Mouse (Mus musculus) bone marrow macrophage, adult 2 months (primary cell): Measurements from ENCODE around the gene Rad18. TPM values are rescaled to one million over a fixed set of nuclear protein-coding genes. Genes with fewer than 3 reads are reported as not detected.

Source experiments
- H3K27ac ChIP-seq: 2 replicates; pipeline ENCODE4 v1.5.1; 2012; ENCODE audit warnings: low read depth, low read length; ENCODE audit not compliant: insufficient read depth
- H3K4me1 ChIP-seq: 2 replicates; pipeline ENCODE4 v1.6.1; 2012; ENCODE audit warnings: low read length; ENCODE audit not compliant: control insufficient read depth, insufficient read depth
- H3K4me3 ChIP-seq: 2 replicates; pipeline ENCODE4 v1.5.1; 2012; ENCODE audit warnings: mild to moderate bottlenecking, low read length, moderate library complexity; ENCODE audit not compliant: insufficient read depth
- CTCF ChIP-seq: IDR thresholded peaks from 2 replicates; pipeline ENCODE4 v1.5.1; 2012; ENCODE audit warnings: low read depth, mild to moderate bottlenecking, low read length, moderate library complexity
- POLR2A ChIP-seq: IDR thresholded peaks from 2 replicates; pipeline ENCODE4 v1.6.1; 2012; ENCODE audit warnings: mild to moderate bottlenecking, low read depth, low read length, borderline replicate concordance
- polyA plus RNA-seq: library from polyadenylated mRNA; stranded (reverse); fragments of >200 nt; gene quantifications from 2 replicates; pipeline ENCODE4 v1.2.4, GENCODE M21; 2012; ENCODE audit not compliant: missing spikeins, insufficient read depth, insufficient read length

The Rad18 gene
- polyA plus RNA-seq, 1 experiment, result 14.8 TPM

DNA sequence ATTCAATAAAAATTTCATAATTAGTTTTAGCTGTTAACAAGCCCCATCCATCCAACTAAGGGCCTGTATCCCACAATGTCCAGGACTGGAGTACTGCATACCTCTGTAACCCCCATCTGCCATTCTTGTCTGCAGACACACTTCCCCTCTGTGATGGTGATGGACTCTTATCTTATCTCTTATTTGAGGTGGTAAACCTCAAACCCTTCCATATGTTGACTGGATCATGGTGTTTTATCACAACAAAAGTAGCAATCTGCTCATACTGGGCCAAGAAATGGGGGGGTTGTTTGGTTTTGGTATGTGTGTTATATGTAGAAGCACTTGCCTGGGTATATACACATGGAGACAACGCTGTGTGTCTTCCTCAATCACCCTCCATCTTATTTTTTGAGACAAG, 5.0 kb downstream of the Rad18 start:
- Histone ChIP-seq H3K27ac (no peak overlapping the region), H3K4me3 (no peak overlapping the region), H3K4me1 (peaks cover 7% of the 10 kb centered on the region)
- TF ChIP-seq POLR2A, result no peak
- no peak for TF ChIP-seq CTCF

DNA sequence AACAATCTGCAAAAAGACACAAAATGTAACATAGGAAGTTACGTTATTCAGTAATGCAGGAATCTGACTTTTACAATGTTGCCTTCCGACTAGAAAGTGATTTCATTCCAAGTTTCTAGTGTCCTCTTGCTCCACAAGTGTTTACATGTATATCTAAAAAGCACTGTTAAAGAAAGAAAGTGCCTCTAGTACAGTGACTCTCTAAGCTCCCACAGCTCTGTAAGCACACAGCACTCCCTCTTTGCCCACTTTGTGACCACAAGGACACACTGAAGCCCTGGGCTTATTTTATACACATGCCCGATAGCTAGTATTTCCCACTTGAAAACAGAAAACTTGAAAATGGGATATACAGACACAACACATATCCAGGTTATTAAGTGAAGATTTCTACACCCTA, 8.5 kb downstream of the Rad18 start:
- Histone ChIP-seq H3K27ac (no peak overlapping the region), H3K4me3 (no peak overlapping the region), H3K4me1 (peaks cover 16% of the 10 kb centered on the region)
- TF ChIP-seq POLR2A (no peak), CTCF (no peak)

DNA sequence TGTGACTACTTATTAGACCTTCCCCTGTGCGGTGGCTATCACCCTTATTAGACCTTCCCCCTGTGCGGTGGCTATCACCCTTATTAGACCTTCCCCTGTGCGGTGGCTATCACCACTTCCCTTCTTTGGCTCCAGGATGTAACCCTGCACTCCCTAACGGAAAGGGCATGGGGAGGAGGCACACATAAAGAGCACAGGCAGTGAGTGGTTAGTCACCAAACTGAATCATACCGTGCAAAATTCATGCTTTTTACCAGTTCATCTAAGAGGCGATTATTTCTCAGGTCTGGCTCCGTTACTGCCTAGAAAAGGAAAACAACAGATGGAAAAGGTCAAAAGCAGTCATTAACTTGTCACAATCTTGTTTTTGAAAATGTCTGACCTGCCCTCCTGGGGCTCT, 10.0 kb downstream of the Rad18 start:
- no peak for TF ChIP-seq POLR2A
- no peak for TF ChIP-seq CTCF
- no peak overlapping the region for H3K27ac ChIP-seq
- H3K4me3 ChIP-seq, result no peak overlapping the region
- H3K4me1 ChIP-seq, result peaks cover 17% of the 10 kb centered on the region

DNA sequence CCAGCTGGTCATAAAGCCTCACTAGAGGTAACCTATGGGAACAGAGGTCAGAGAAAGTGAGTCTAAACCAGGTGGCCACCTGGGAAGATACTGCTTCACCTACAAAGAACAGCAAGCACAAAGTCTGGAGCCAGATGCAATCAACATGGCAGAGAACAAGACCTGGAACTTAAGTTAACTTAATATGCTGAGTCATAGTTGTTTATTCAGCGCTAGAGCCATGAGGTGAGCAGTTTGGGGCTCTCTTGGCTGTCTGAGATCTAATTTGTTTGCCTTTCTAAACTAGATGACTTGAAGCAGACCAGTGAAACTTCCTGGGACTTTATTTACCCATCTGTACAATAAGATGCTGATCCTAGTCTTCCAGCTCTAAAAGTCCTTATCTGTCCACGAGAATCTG, 12.4 kb downstream of the Rad18 start:
- TF ChIP-seq CTCF (no peak), POLR2A (no peak)

DNA sequence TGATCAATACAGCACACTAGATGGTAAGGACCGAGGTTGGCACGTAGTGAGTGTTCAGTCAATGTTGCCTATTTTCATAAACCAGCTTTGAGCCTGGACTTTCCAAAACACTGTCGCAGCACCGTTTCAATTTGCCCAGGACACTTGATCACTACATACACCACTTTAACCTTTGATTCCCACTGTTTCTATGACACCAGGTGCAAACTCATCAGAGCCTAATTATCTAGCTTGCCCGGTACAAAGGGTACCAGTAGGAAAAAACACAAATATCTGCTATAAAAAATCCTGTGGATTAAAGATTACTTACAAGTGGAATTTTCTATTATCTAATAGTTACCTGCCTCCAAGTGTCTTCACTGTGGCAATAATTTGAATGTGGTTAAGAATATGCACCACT, 64.4 kb downstream of the Rad18 start:
- TF ChIP-seq CTCF (no peak), POLR2A (no peak)
- H3K4me1 ChIP-seq, result no peaks in the 10 kb centered on the region
- H3K4me3 ChIP-seq, result no peak overlapping the region
- H3K27ac ChIP-seq, result no peak overlapping the region

More for the DNA sequence above, 12.4 kb downstream of the Rad18 start:
- peaks cover 17% of the 10 kb centered on the region for H3K4me1 ChIP-seq
- H3K27ac ChIP-seq, result no peak overlapping the region
- no peak overlapping the region for H3K4me3 ChIP-seq

DNA sequence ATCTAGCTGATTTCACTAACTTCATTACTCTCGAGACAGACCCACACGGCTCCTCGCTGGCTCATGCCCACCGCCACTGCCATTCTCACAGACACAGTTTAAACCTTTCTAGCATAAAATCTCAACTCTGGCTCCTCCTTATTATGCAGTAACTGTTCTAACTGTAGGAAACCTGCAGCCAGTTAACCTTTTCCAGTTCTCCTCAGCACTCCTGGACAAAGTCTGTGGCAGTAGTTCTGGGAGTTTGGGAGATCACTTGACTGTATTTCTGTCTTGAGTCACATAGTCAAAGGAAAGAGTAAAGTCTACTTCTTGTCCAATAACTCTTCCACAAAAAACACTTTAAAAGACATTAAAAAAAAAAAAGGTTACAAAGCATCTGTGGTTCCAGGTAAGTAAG, 66.2 kb downstream of the Rad18 start:
- TF ChIP-seq CTCF (no peak), POLR2A (no peak)
- Histone ChIP-seq H3K4me3 (no peak overlapping the region), H3K27ac (no peak overlapping the region)

DNA sequence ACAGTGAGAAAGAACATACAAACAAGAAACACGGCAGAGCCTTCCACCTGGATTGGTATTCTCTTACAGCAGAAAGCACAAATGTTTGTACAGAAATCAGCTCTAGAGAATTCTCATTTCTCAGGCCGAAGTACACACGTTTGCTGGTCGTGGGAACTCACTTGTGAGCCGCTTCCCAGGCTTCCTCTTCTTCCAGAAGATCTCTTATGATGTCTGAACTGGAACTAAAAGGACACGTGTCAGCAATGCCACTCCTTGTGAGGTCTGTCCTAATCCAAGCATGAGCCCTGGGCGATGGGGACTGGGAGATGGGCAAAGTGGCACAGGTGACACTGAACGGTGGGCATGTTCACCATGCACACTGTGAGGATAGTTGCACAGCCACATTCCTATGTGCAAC, 68.2 kb downstream of the Rad18 start:
- TF ChIP-seq POLR2A (no peak), CTCF (no peak)
- Histone ChIP-seq H3K4me3 (no peak overlapping the region), H3K27ac (no peak overlapping the region), H3K4me1 (no peaks in the 10 kb centered on the region)

More for the DNA sequence above, 66.2 kb downstream of the Rad18 start:
- H3K4me1 ChIP-seq, result no peaks in the 10 kb centered on the region

DNA sequence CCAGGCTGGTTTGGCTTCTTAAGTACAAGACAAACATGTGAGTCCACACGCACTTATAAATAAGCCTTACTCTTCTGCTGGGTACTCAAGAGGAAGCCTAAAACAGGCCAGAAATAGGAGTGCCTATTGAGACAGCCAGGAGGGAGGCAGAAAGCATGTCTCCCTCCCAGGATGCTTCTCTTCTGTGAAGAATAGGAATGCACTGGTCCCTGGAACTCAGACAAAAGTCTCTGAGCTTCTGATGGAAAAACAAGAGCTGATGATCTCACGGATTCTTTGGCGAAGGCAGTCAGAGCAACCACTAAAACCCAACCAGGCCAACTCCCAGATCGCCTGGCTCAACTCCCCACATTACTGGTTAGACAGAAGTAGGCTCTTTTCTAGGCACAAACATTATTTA, 74.2 kb downstream of the Rad18 start:
- no peak overlapping the region for H3K4me3 ChIP-seq
- TF ChIP-seq CTCF (no peak), POLR2A (no peak)
- H3K4me1 ChIP-seq, result no peaks in the 10 kb centered on the region
- no peak overlapping the region for H3K27ac ChIP-seq

DNA sequence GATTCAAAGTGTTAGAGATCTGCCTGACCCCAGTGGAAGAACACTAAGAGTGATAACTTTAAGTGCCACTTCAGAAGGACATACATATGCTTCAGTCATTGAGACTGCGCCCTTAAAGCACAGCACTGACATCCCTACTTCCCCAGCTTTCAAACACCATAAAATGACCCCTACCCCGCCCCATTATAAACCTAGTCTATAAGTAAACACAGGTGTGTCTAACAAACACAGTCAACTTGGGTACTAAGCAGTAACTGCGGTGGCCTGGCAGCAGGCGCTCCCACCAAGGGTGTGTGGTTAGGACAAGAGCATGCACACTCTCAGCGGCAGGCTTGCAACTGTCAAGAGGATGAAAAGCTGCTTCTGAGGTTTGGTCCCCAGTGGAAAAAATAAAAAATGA, 76.5 kb downstream of the Rad18 start:
- Histone ChIP-seq H3K4me1 (no peaks in the 10 kb centered on the region), H3K27ac (no peak overlapping the region), H3K4me3 (no peak overlapping the region)
- no peak for TF ChIP-seq POLR2A
- TF ChIP-seq CTCF, result no peak

DNA sequence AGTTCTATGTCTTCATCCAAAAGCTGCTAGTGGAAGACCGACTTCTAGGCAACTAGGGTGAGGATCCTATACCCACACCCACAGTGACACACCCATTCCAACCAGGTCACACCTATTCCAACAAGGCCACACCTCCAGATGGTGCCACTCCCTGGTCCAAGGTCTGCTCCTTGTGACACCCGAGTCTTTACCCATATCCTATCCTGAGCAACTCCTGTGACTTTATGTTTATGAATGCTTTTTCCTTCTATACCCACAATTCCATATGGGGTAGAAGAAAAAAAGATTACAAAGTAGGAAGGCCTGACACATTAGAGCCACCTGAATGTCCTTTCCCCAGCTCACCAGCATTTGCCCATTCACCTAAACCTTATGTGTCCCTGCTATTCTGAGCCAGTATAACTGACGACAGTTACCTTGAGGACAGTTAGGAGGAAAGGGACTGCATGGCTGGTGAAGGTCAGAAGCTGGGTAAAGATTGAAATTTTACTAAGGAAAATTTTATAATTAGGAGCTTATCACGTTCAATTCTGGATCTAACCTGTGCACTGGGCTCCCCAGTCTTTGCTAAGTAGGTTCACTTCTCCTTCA, 78.7 kb downstream of the Rad18 start:
- TF ChIP-seq POLR2A (no peak), CTCF (no peak)
- Histone ChIP-seq H3K4me1 (no peaks in the 10 kb centered on the region), H3K4me3 (no peak overlapping the region), H3K27ac (no peak overlapping the region)

DNA sequence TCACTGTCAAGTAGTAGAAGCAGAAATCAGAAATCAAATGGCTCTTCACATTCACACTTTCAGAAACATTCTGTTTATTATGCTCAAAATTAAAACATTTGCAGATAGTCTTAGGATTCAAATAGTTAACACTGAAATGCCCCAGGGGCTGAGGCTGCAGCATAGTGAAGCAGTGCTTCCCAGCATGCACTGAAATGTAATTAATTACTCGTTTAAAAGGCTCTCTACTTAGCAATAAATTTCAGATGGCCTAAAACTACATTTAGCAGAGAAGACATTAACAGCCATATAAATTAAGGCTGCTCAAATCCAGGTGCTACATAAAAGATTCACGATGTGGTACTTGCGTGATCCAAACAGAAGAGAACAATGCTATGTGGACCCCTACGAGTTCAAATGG, 87.5 kb downstream of the Rad18 start:
- TF ChIP-seq CTCF (no peak), POLR2A (no peak)
- Histone ChIP-seq H3K4me3 (no peak overlapping the region), H3K4me1 (no peaks in the 10 kb centered on the region), H3K27ac (no peak overlapping the region)
